Mouse (Mus musculus): ENCODE data around the gene Sh3rf3. TPM values are rescaled to one million over a fixed set of nuclear protein-coding genes. Genes with fewer than 3 reads are reported as not detected.

The Sh3rf3 gene
- polyA plus RNA-seq, 1 experiment from 2014 or later: 2.0 TPM

- H3K36me3 ChIP-seq (ENCODE audit: insufficient read depth, low read length): no peaks in the 10 kb centered on the region
- no peak overlapping the region for H3K9ac ChIP-seq (replicated peaks; ENCODE audit: low read depth)
- no peaks in the 10 kb centered on the region for H3K27me3 ChIP-seq (replicated peaks; ENCODE audit: insufficient read depth, low read length)
- H3K9me3 ChIP-seq (ENCODE audit: low read length): no peaks in the 10 kb centered on the region
- ATAC-seq: no peak
- no peak for TF ChIP-seq CTCF (IDR thresholded peaks at IDR 0.05)
- no peak for TF ChIP-seq EP300 (IDR thresholded peaks at IDR 0.05)
- no peak overlapping the region for H3K27ac ChIP-seq (ENCODE audit: low read length)
- no peak for DNase-seq (ENCODE audit: low spot score)
- WGBS: 74% methylated on average over 7 of the region's 7 CpGs
- no peak overlapping the region for H3K4me3 ChIP-seq (ENCODE audit: low read depth, low read length)
- H3K4me1 ChIP-seq (ENCODE audit: insufficient read depth, low read depth, low read length): no peaks in the 10 kb centered on the region
- H3K4me2 ChIP-seq (replicated peaks; ENCODE audit: low read depth, low read length): no peak overlapping the region
Measured at GRCm38 (mm10) chr10:58979320-58979959, 166.3 kb downstream of the Sh3rf3 start.

GRCm38 (mm10) chr10:58981674-58982329 lies 168.6 kb downstream of the Sh3rf3 start:
- TF ChIP-seq CTCF (IDR thresholded peaks at IDR 0.05): no peak
- Histone ChIP-seq H3K4me1 (ENCODE audit: insufficient read depth, low read depth, low read length) (no peaks in the 10 kb centered on the region), H3K4me2 (replicated peaks; ENCODE audit: low read depth, low read length) (no peak overlapping the region; the same call in 1 of the 2 replicates), H3K9me3 (ENCODE audit: low read length) (no peaks in the 10 kb centered on the region), H3K9ac (replicated peaks; ENCODE audit: low read depth) (no peak overlapping the region), H3K36me3 (ENCODE audit: insufficient read depth, low read length) (no peaks in the 10 kb centered on the region), H3K27ac (ENCODE audit: low read length) (peak overlapping the region; percentile 43), H3K27me3 (replicated peaks; ENCODE audit: insufficient read depth, low read length) (no peaks in the 10 kb centered on the region), H3K4me3 (ENCODE audit: low read depth, low read length) (no peak overlapping the region)
- DNase-seq (ENCODE audit: low spot score) (peak; percentile 62), ATAC-seq (peak; percentile 81)
- WGBS: 68% methylated on average over 9 of the region's 9 CpGs

- Histone ChIP-seq H3K9me3 (ENCODE audit: low read length) (no peaks in the 10 kb centered on the region), H3K9ac (replicated peaks; ENCODE audit: low read depth) (no peak overlapping the region), H3K4me1 (ENCODE audit: insufficient read depth, low read depth, low read length) (no peaks in the 10 kb centered on the region), H3K27ac (ENCODE audit: low read length) (no peak overlapping the region), H3K36me3 (ENCODE audit: insufficient read depth, low read length) (no peaks in the 10 kb centered on the region), H3K27me3 (replicated peaks; ENCODE audit: insufficient read depth, low read length) (no peaks in the 10 kb centered on the region), H3K4me3 (ENCODE audit: low read depth, low read length) (no peak overlapping the region), H3K4me2 (replicated peaks; ENCODE audit: low read depth, low read length) (no peak overlapping the region; the same call in 1 of the 2 replicates)
- 52% methylated on average over 5 of the region's 5 CpGs for WGBS
- ATAC-seq (no peak), DNase-seq (ENCODE audit: low spot score) (no peak)
- no peak for TF ChIP-seq EP300 (IDR thresholded peaks at IDR 0.05)
- TF ChIP-seq CTCF (IDR thresholded peaks at IDR 0.05): no peak
Measured at GRCm38 (mm10) chr10:58982546-58983154, 169.5 kb downstream of the Sh3rf3 start.

- DNase-seq (ENCODE audit: low spot score) (no peak), ATAC-seq (no peak)
- no peaks in the 10 kb centered on the region for H3K27me3 ChIP-seq (replicated peaks; ENCODE audit: insufficient read depth, low read length)
- H3K4me2 ChIP-seq (replicated peaks; ENCODE audit: low read depth, low read length): no peak overlapping the region
- 75% methylated on average over 3 of the region's 3 CpGs for WGBS
- no peaks in the 10 kb centered on the region for H3K9me3 ChIP-seq (ENCODE audit: low read length)
- H3K4me1 ChIP-seq (ENCODE audit: insufficient read depth, low read depth, low read length): no peaks in the 10 kb centered on the region
- TF ChIP-seq EP300 (IDR thresholded peaks at IDR 0.05): no peak
- H3K9ac ChIP-seq (replicated peaks; ENCODE audit: low read depth): no peak overlapping the region
- no peak overlapping the region for H3K4me3 ChIP-seq (ENCODE audit: low read depth, low read length)
- H3K27ac ChIP-seq (ENCODE audit: low read length): no peak overlapping the region
- no peaks in the 10 kb centered on the region for H3K36me3 ChIP-seq (ENCODE audit: insufficient read depth, low read length)
Measured at GRCm38 (mm10) chr10:58991611-58992010, 178.5 kb downstream of the Sh3rf3 start.

- no peak overlapping the region for H3K27ac ChIP-seq (ENCODE audit: low read length)
- H3K9me3 ChIP-seq (ENCODE audit: low read length): no peaks in the 10 kb centered on the region
- 54% methylated on average over 2 of the region's 2 CpGs for WGBS
- H3K36me3 ChIP-seq (ENCODE audit: insufficient read depth, low read length): no peaks in the 10 kb centered on the region
- no peak for ATAC-seq
- H3K27me3 ChIP-seq (replicated peaks; ENCODE audit: insufficient read depth, low read length): no peaks in the 10 kb centered on the region
- H3K4me1 ChIP-seq (ENCODE audit: insufficient read depth, low read depth, low read length): no peaks in the 10 kb centered on the region
- DNase-seq (ENCODE audit: low spot score): no peak
- H3K4me2 ChIP-seq (replicated peaks; ENCODE audit: low read depth, low read length): no peak overlapping the region
- no peak for TF ChIP-seq CTCF (IDR thresholded peaks at IDR 0.05)
- no peak for TF ChIP-seq EP300 (IDR thresholded peaks at IDR 0.05)
- H3K9ac ChIP-seq (replicated peaks; ENCODE audit: low read depth): no peak overlapping the region
- H3K4me3 ChIP-seq (ENCODE audit: low read depth, low read length): no peak overlapping the region
Measured at GRCm38 (mm10) chr10:58994726-58995125, 181.6 kb downstream of the Sh3rf3 start.

- H3K27ac ChIP-seq (ENCODE audit: low read length): no peak overlapping the region
- H3K9ac ChIP-seq (replicated peaks; ENCODE audit: low read depth): no peak overlapping the region
- DNase-seq (ENCODE audit: low spot score) (no peak), ATAC-seq (no peak)
- peak; percentile 62 for TF ChIP-seq CTCF (IDR thresholded peaks at IDR 0.05)
- no peak for TF ChIP-seq EP300 (IDR thresholded peaks at IDR 0.05)
- H3K4me2 ChIP-seq (replicated peaks; ENCODE audit: low read depth, low read length): no peak overlapping the region
- no peak overlapping the region for H3K4me3 ChIP-seq (ENCODE audit: low read depth, low read length)
- 61% methylated on average over 3 of the region's 3 CpGs for WGBS
- H3K27me3 ChIP-seq (replicated peaks; ENCODE audit: insufficient read depth, low read length): no peaks in the 10 kb centered on the region
- H3K36me3 ChIP-seq (ENCODE audit: insufficient read depth, low read length): no peaks in the 10 kb centered on the region
- H3K4me1 ChIP-seq (ENCODE audit: insufficient read depth, low read depth, low read length): no peaks in the 10 kb centered on the region
- no peaks in the 10 kb centered on the region for H3K9me3 ChIP-seq (ENCODE audit: low read length)
Measured at GRCm38 (mm10) chr10:58995132-58995531, 182.0 kb downstream of the Sh3rf3 start.
